Mouse (Mus musculus) lung, embryonic 14.5 days (tissue): ENCODE results near the gene Nkap. TPM values are rescaled to one million over a fixed set of nuclear protein-coding genes. Genes with fewer than 3 reads are reported as not detected.
"Not testable (repeated sequence)": the region's sequence is repeated elsewhere in the genome, so short reads cannot be mapped to it uniquely, and the experiment has no call there.

Experiments used
- ATAC-seq: fragments of 200-750 bp; cut with Nextera tagmentation; 2 replicates; pipeline ENCODE4 v1.8.0; 2017; ENCODE audit warnings: mild to moderate bottlenecking, moderate TSS enrichment, moderate library complexity; ENCODE audit not compliant: insufficient read depth
- DNase-seq: peaks from one replicate; pipeline ENCODE4 v3.0.0-alpha.2; 2015
- H3K27ac ChIP-seq: fragments of 300-500 bp; sonication (generic); 2 replicates; pipeline ENCODE4 v1.5.1; 2014; ENCODE audit warnings: low read depth, mild to moderate bottlenecking, moderate library complexity
- H3K27me3 ChIP-seq: fragments of 300-500 bp; sonication (generic); 2 replicates; pipeline ENCODE4 v1.6.1; 2014; ENCODE audit warnings: low read length, control low read depth; ENCODE audit not compliant: insufficient read depth
- H3K36me3 ChIP-seq: fragments of 300-500 bp; sonication (generic); 2 replicates; pipeline ENCODE4 v1.6.1; 2014; ENCODE audit warnings: control low read depth; ENCODE audit not compliant: insufficient read depth
- H3K4me1 ChIP-seq: fragments of 300-500 bp; sonication (generic); 2 replicates; pipeline ENCODE4 v1.6.1; 2014; ENCODE audit warnings: antibody characterized with exemption, control low read depth; ENCODE audit not compliant: insufficient read depth
- H3K4me2 ChIP-seq: fragments of 300-500 bp; sonication (generic); 2 replicates; pipeline ENCODE4 v1.6.1; 2014; ENCODE audit warnings: mild to moderate bottlenecking
- H3K4me3 ChIP-seq: fragments of 300-500 bp; sonication (generic); 2 replicates; pipeline ENCODE4 v1.5.1; 2014; ENCODE audit warnings: low read depth, low read length
- H3K9ac ChIP-seq: fragments of 300-500 bp; sonication (generic); 2 replicates; pipeline ENCODE4 v1.6.1; 2014
- H3K9me3 ChIP-seq: fragments of 300-500 bp; sonication (generic); 2 replicates; pipeline ENCODE4 v1.6.1; 2016; ENCODE audit warnings: low read depth, low read length, control low read depth
- CTCF ChIP-seq: IDR thresholded peaks from 2 replicates; pipeline ENCODE4 v1.5.1; 2016; ENCODE audit warnings: antibody characterized with exemption, low read depth
- WGBS: fragments of 180-500 bp; shearing (Covaris S2); extraction: QIAGEN DNeasy Blood & Tissue Kit; methylation state at CpG from one replicate; pipeline ENCODE4 v1.1.7; 2014; 5-methylcytosine and 5-hydroxymethylcytosine counted together
- polyA plus RNA-seq: library from polyadenylated mRNA; unstranded; fragments of >200 nt; fragmentation: Nextera tagmentation; extraction: Ambion mirVana; gene quantifications from 2 replicates; pipeline ENCODE4 v1.2.1, GENCODE M21; 2014

Nkap gene
- polyA plus RNA-seq, 1 experiment from 2014 or later = 15.9 TPM

DNA sequence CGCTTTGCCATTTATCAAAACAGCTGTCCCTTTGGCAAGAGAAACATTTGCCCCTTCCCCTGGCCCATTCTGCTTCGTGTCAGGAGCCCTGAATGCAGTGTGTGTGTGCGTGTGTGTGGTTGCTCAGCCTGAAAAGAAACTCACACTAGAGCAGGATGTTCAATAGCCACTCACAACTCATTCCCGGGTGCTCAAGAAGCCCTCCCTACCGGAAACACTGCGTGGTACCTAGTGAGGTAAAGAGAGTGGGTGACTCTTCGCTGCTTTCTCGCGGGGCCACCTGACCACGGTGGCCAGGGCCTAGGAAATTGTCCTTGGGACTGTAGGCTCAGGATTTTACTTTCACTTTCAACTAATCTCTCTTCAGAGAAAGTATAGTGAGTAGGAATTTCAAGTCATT, 34.6 kb downstream of the Nkap start:
- no peak overlapping the region for H3K4me2 ChIP-seq
- H3K27ac ChIP-seq = no peak overlapping the region
- no peak for TF ChIP-seq CTCF
- H3K36me3 ChIP-seq = no peaks in the 10 kb centered on the region
- H3K9me3 ChIP-seq = no peaks in the 10 kb centered on the region
- no peaks in the 10 kb centered on the region for H3K4me1 ChIP-seq
- DNase-seq = no peak
- WGBS = 72% methylated on average over 10 of the region's 10 CpGs
- H3K27me3 ChIP-seq = no peaks in the 10 kb centered on the region
- no peak for ATAC-seq
- no peak overlapping the region for H3K4me3 ChIP-seq
- no peak overlapping the region for H3K9ac ChIP-seq

DNA sequence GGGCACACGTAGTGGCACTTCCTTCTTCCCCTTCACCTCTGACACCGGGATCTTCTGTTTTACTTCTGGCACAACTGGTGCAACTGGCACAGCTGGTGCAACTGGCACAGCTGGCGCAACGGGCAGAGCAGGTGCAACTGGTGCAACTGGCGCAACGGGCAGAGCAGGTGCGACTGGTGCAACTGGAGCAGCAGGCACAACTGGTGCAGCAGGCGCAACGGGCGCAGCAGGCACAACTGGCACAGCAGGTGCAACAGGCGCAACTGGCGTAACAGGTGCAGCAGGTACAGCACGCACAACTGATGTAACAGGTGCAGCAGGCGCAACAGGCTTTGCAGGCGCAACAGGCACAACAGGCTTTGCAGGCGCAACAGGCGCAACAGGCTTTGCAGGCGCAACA, 36.5 kb downstream of the Nkap start:
- Histone ChIP-seq H3K9me3 (no peaks in the 10 kb centered on the region), H3K4me3 (no peak overlapping the region), H3K4me2 (no peak overlapping the region), H3K27ac (no peak overlapping the region), H3K36me3 (no peaks in the 10 kb centered on the region), H3K27me3 (no peaks in the 10 kb centered on the region), H3K4me1 (no peaks in the 10 kb centered on the region), H3K9ac (no peak overlapping the region)
- 68% methylated on average over 18 of the region's 18 CpGs for WGBS
- ATAC-seq (no peak), DNase-seq (no peak)
- TF ChIP-seq CTCF = no peak

DNA sequence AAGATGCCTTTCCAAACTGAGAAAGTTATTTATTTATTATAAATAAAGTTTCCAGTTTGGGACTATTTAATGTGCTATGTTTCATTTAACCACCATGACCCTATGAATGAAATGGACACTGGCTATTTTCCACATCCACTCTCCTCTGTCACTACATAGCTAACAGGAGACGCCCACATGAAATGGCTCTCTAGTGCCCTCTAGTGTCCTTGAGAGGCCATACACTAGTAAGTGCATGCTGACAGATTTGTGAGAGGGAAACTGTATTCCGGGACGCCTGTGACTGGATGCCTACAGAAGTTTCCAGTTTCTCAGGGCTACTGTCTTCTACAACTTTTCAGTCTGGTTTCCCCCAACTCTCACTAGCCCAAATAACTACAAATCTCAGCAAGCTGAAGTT, 40.5 kb downstream of the Nkap start:
- Histone ChIP-seq H3K27me3 (no peaks in the 10 kb centered on the region), H3K4me3 (no peak overlapping the region), H3K36me3 (no peaks in the 10 kb centered on the region), H3K9me3 (no peaks in the 10 kb centered on the region), H3K4me2 (no peak overlapping the region), H3K4me1 (no peaks in the 10 kb centered on the region), H3K9ac (no peak overlapping the region), H3K27ac (no peak overlapping the region)
- ATAC-seq = no peak
- peak; percentile 78 for DNase-seq
- TF ChIP-seq CTCF = peak; percentile 63
- 39% methylated on average over 3 of the region's 3 CpGs for WGBS

DNA sequence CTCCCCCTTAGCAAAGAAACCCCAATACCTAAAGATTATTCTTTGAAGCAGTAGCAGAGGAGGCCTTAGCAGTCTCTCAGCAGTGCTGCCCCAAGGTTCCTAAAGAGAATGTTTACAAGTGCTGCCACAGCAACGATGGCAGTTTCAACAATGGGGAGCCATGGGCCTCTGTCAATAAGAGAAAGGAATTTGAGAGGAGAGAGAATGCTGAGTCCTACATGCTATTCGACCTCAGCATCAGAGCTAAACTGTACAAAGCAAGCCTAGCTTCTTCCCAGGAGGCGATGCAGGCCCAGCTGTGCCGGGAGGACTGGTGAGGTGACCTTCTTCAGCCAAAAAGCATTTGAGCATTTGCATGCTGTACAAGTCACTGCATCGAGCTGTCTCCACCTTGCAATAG, 42.1 kb downstream of the Nkap start, which contains the start of gene Akap14:
Gene Akap14, minus strand, starts transcription at position 101 of the 400 bp plus-strand sequence.
- Histone ChIP-seq H3K27ac (no peak within 1 kb of the TSS), H3K4me1 (no peaks in the 10 kb centered on the region), H3K4me3 (no peak within 1 kb of the TSS), H3K4me2 (no peak within 1 kb of the TSS), H3K9ac (no peak within 1 kb of the TSS), H3K27me3 (no peaks in the 10 kb centered on the region), H3K9me3 (no peaks in the 10 kb centered on the region), H3K36me3 (no peaks in the 10 kb centered on the region)
- no peak for TF ChIP-seq CTCF
- WGBS = 36% methylated on average over 5 of the region's 5 CpGs
- ATAC-seq (no peak), DNase-seq (no peak)

DNA sequence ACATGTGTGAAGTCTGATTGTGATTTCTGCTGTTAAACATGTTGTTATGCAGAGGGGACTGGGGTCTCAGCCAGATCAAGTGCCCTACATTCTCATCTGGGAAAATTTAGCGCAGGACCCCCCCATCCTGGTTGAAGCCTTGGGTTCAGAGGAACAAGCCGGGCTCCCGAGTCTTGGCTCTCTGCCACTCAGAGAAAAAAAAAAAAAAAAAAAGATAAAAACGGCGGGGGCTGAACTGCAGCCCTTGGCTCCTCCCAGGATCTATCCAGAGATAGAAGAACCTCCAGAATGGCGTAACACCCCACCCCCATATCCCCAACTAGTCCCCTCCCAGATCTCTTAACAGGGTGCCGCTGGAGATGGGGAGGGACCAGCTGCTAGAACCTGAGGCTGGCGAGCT, 57.8 kb downstream of the Nkap start:
- not testable (repeated sequence) for H3K27ac ChIP-seq, H3K4me3 ChIP-seq, H3K36me3 ChIP-seq, H3K27me3 ChIP-seq, H3K4me1 ChIP-seq, ATAC-seq, H3K9ac ChIP-seq, H3K9me3 ChIP-seq
- DNase-seq = peak; percentile 8
- 44% methylated on average over 7 of the region's 8 CpGs for WGBS
- H3K4me2 ChIP-seq = peak overlapping the region; percentile 40

DNA sequence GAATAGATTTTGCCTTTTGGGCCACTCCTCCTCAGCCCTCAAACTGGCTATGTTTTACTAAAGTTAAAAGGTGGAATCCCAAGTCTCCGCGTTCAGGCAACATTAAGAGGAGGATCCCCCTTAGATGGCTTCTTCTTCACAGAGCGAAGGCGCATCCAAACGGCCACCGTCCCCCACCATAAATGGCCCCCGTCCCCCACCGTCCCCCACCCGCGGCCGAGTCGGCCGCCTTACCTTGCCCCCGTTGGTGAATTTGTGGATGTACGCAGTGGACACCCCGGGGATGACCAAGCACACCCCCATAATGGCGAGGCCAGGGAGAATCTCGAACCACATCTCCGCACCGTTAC, 64.1 kb downstream of the Nkap start:
- peak overlapping the region; percentile 48 for H3K4me3 ChIP-seq

DNA sequence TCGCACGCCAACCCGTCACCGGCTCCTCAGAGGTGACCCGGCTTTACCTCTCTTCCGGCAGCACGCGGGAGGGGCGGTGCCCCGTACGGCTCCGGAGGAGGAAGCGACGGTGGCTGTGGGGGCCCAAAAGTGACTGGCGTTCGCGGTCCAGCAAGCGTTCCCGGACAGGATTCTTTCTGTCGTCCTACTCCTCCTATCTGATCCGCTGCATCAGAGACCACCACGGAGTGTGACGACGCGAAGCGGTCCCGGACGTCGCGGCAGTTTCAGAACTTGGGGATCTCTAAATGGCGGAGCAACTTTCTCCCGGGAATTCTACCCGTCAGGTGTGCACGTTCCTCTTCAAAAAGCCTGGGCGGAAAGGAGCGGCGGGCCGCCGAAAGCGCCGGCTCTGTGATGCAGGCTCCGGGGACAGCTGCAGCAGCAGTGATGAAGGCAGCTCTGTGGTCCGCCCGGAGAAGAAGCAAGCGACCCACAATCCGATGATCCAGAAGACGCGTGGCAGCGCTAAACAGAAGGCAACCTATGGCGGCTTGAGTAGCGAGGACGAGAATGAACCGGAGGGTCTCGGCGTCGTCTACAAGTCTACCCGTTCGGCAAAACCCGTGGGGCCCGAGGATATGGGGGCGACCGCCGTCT, 64.6 kb downstream of the Nkap start, which contains the start of the genes Ndufa1 and Rnf113a1:
Gene Ndufa1, minus strand, starts transcription at position 59 of the 639 bp plus-strand sequence.
Gene Rnf113a1, plus strand, starts transcription at position 141 of the 639 bp plus-strand sequence.
- Histone ChIP-seq H3K27ac (peak within 1 kb of the TSS; percentile 75; the same call in 1 of the 2 replicates), H3K4me1 (no peaks in the 10 kb centered on the region), H3K36me3 (no peaks in the 10 kb centered on the region), H3K27me3 (no peaks in the 10 kb centered on the region), H3K9ac (peak within 1 kb of the TSS; percentile 59), H3K9me3 (no peaks in the 10 kb centered on the region), H3K4me3 (peak within 1 kb of the TSS; percentile 48), H3K4me2 (peak within 1 kb of the TSS; percentile 65)
- WGBS = 9% methylated on average over 63 of the region's 63 CpGs
- no peak for TF ChIP-seq CTCF
- DNase-seq (peak; percentile 86), ATAC-seq (peak; percentile 89)

More for the DNA sequence above, 64.1 kb downstream of the Nkap start:
- no peaks in the 10 kb centered on the region for H3K27me3 ChIP-seq
- peak overlapping the region; percentile 59 for H3K9ac ChIP-seq
- no peaks in the 10 kb centered on the region for H3K9me3 ChIP-seq
- DNase-seq = peak; percentile 2
- no peaks in the 10 kb centered on the region for H3K4me1 ChIP-seq
- ATAC-seq = no peak; the same call in 1 of the 2 replicates
- 8% methylated on average over 20 of the region's 20 CpGs for WGBS
- H3K36me3 ChIP-seq = no peaks in the 10 kb centered on the region
- no peak overlapping the region for H3K27ac ChIP-seq
- no peak for TF ChIP-seq CTCF
- peak overlapping the region; percentile 65 for H3K4me2 ChIP-seq
